Mouse (Mus musculus) brain, embryonic 14.5 days (tissue): ENCODE data around the gene Hoxc10. TPM values are rescaled to one million over a fixed set of nuclear protein-coding genes. Genes with fewer than 3 reads are reported as not detected.

Source experiments
- DNase-seq: peaks from one replicate; pipeline ENCODE4 v3.0.0-alpha.2; 2011; ENCODE audit warnings: low read depth
- CTCF ChIP-seq: fragments of 200-500 bp; IDR thresholded peaks from 2 replicates; pipeline ENCODE4 v1.5.1; 2012; ENCODE audit warnings: inconsistent platforms, mild to moderate bottlenecking, moderate library complexity, borderline replicate concordance; ENCODE audit not compliant: insufficient read depth, insufficient read length; ENCODE audit errors: extremely low read depth
- POLR2A ChIP-seq: fragments of 200-500 bp; IDR thresholded peaks from 2 replicates; pipeline ENCODE4 v1.6.1; 2012; ENCODE audit warnings: mild to moderate bottlenecking, inconsistent platforms, borderline replicate concordance; ENCODE audit not compliant: poor library complexity, insufficient read depth, insufficient read length, severe bottlenecking; ENCODE audit errors: extremely low read depth
- polyA plus RNA-seq: library from polyadenylated mRNA; depleted of rRNA; stranded (reverse); fragments of >200 nt; gene quantifications from 2 replicates; pipeline ENCODE4 v1.2.3, GENCODE M21; 2012

Hoxc10 gene
- polyA plus RNA-seq, 1 experiment, result not detected

DNA sequence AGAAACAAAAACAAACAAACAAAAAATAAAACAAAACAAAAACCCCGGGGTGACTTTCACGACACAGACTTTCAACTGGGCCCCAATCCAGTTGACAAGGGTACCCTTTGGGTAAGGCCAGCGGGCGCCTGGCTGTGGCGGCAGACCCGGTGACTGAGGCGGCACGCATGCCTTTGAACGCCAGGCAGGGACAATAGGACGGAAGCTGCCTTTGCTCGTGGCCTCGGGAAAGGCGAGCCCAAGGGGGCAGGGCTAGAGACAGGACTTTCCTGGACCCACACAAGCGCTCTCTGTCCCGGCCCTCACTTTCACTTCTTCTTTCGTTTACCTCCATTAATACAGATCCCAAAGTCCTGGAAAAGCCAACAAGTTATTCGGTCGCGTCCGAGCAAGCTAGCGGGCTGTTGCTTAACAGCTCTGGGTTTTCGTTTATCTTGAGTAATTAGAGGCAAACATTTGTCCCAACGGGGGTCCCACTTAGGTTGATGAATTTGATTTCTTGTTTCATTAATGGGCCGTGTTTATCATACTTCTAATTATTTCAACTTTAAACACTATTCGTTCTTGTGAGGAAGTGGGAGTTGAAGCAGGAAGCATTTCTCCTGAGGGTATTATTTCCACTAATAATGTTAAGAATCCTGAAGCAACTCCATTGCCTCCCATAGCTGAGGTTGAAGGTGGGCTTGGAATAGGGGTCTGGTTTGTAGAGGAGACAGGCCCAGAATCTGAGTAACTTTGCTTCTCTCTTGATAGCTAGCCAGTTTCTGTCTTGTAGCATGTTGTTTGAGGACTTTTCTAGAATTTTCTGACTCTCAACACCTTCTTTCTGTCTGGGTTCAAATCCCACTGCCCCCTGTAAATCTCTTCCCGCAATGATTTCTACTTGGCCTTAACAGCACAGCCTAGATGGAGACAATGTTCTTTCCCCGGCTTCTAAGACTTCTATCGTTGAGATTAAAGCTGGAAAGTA lies 2.6 kb upstream of the Hoxc10 start:
- DNase-seq, result peak; percentile 37
- no peak for TF ChIP-seq POLR2A
- no peak for TF ChIP-seq CTCF

GRCm38 (mm10) chr15:102965003-102965891 lies 1.3 kb upstream of the Hoxc10 start:
- no peak for DNase-seq
- TF ChIP-seq CTCF (no peak), POLR2A (no peak)

DNA sequence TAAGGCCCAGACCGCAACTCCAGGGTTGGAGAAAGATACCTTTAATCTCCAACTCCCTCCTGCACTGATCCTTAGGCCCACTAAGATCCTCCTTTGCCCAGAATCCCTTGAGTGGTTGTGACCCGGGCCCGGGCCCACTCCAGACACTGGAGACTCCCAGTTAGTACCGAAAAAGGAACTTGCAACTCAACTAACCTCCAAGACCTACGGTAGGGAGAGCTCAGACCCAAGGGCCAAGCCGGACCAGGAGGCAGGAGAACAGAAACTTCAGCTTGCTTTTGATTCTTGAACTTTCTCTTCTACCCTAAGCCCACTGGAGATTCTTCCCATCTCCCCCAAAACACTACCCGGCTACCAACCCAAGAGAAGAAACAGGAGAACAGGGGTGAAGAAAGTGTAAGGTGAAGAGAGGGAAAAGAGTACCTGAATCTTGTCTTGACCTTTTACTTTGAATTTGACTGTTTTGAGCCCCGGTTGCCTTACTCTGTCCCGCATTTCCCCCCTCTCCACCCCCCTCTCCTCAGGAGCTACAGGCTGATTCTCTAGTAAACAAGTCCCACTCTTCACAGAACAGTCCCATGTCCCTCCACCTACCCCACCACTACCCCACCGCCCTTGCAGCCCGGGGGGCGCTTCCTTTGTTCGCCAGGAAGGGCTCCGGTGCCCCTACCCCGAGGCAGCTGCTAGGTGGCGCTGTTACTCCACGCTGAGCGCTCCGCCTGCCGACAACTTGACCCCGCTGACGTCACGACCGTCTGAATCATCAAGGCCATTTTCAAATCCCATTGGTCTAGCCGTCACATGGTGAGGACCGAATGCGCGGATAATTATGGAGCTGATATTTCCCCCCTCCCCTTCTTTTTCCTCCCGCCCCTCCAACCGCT lies 462 bp upstream of the Hoxc10 start:
- TF ChIP-seq CTCF (peak; percentile 71), POLR2A (no peak)
- peak; percentile 75 for DNase-seq

GRCm38 (mm10) chr15:102967312-102967510 lies 615 bp downstream of the Hoxc10 start, which contains the start of gene Hoxc5:
TSS of gene Hoxc5 (plus strand) at chr15:102967443.
- no peak for TF ChIP-seq POLR2A
- TF ChIP-seq CTCF, result no peak
- DNase-seq, result no peak

GRCm38 (mm10) chr15:102967511-102968397 lies 1.2 kb downstream of the Hoxc10 start:
- no peak for TF ChIP-seq POLR2A
- no peak for DNase-seq

DNA sequence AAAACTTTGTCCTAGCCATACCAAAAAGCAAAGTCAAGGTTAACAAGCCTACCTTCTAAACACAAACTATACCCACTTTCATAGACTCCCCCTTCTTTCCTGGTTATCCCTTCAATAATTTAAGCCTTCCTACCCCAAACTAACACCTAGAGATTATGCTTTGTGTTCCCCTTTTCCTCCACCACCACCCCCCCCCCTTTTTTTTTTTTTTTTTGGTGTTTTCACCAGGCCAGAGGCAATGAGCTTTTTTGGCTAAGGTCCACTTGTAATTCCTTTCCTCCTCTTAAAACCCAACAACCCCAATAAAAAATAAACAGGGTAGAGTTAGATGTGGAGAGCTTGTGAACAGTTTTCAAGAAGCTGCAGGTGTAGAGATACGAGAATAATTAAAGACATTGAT lies 2.7 kb downstream of the Hoxc10 start:
- TF ChIP-seq CTCF (no peak), POLR2A (no peak)

GRCm38 (mm10) chr15:102970740-102971139 lies 4.1 kb downstream of the Hoxc10 start:
- TF ChIP-seq CTCF (peak; percentile 29; the same call in 1 of the 2 replicates), POLR2A (no peak)
- peak; percentile 61 for DNase-seq

More for the DNA sequence above, 2.7 kb downstream of the Hoxc10 start:
- no peak for DNase-seq

GRCm38 (mm10) chr15:102972254-102972653 lies 5.7 kb downstream of the Hoxc10 start:
- no peak for TF ChIP-seq CTCF
- TF ChIP-seq POLR2A, result no peak
- DNase-seq, result no peak

DNA sequence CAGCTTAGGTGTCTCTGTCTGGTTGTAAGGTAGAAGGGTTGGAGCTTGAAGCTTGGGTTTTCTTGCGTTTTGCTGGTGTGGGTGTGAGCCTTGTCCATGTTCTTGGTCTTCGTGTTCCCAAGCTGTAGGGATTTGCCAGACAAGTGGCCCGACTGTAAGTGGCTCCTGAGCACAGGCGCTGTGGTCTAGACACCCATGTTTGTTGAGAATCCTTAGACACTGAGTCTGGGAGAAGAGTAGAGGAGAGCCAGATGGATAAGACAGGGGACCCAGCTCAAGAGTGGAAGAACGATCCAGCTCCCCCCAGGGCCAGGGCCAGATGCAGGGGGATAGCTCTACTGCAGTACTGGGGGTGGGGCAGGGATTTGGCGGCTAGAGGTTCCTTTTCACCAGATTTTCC lies 6.2 kb downstream of the Hoxc10 start:
- no peak for DNase-seq
- no peak for TF ChIP-seq POLR2A
- no peak for TF ChIP-seq CTCF

GRCm38 (mm10) chr15:102975034-102975433 lies 8.4 kb downstream of the Hoxc10 start:
- no peak for DNase-seq
- TF ChIP-seq CTCF (no peak), POLR2A (no peak)
